Mouse (Mus musculus): ENCODE measurements around the gene Ube2d1. TPM values are rescaled to one million over a fixed set of nuclear protein-coding genes. Genes with fewer than 3 reads are reported as not detected.
A peak's percentile ranks its signal among the peaks of the same experiment; 100 is the strongest.

Gene Ube2d1
- polyA plus RNA-seq, 1 experiment: 96.7 TPM

DNA sequence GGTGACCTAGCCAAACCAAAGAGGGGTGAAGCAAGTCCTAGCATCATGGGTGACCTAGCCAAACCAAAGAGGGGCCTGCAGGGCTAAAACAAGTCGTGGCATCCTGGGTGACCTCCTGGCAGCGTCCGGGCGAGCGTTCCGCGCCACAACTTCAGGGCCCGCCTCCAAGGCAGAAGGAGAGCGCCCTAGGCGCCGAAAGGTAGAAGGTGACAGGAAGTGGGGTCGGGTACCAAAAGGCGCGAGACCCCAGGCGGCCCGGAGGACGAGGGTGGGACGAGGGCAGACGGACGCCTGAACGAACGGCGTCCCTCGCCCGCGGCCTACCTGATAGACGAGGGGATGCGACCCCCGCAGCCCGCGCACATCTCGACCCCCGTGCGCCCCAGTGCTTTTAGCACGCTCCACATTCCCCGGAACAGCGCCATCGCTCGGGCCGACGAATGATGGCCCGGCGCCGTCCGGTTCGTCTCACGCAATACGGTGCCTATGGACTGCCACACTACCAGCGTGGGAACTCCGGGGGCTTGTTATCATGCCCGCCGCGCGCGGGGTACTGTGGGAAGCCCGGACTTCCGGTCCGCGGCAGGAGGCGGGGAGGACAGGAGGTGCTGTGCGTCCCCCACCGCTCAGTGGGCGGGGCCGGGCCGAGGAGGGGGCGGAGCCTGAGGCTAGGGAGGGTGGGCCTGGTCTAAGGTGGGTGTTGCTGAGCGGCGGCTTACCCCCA, 47.4 kb downstream of the Ube2d1 start:
- peak; percentile 88 to 94 for DNase-seq (ENCODE audit: extremely low spot score in 1 of 2, low spot score in 1 of 2)

DNA sequence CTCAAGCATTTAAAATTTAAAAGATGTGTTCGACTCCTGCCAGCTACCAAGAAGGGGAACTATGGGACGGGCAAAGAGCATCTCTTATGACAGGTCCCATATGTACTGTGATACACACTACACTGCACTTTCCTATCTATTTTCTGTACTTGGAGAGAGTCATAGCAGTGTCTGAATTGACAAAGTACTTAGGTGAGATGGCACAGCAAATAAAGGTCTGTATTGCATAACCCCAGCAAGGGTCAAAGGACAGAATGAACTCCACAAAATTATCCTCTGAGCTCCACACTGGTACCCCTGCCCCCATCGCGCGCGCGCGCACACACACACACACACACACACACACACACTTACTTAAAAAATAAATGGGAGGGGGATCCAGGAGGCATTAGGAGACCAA, 51.0 kb downstream of the Ube2d1 start:
- DNase-seq (ENCODE audit: extremely low spot score in 1 of 2, low spot score in 1 of 2): no peak

DNA sequence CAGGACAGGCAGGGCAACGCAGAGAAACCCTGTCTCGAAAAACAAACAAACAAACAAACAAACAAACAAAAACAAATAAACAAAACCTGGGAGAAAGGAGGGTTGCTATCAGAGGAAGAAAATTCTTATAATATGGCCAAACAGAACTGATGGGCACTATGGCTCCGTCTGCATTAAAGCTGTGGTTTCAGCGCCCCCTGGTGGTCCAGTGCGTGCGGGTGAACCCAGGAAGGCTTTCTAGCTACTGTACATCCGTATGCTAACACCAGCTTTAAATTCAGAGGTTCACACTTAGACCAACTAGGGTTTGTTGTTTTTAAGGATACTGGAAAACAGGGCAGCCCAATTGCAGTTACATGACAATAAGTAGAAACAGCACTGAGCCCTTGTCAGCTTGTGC, 59.2 kb downstream of the Ube2d1 start:
- peak; percentile 46 to 93 for DNase-seq (ENCODE audit: extremely low spot score in 1 of 2, low spot score in 1 of 2)

DNA sequence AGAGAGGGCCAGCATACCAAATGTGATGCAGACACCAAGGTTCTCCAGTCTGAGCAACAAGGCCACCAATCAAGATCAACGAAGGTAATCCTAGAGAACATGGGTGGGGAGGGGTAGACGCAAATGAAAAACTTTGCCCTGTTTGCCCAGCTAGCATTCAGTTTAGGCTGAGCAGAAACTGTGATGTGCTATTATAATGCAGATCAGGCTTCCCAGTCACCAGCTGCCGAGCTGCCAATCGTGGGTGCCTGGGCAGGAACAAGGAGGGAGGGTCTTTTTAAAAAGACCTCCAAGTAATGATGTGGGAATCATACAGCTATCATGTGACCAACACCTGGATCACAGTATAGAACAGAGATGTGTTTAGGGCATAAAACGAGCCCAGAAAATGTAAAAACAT, 62.0 kb downstream of the Ube2d1 start:
- DNase-seq (ENCODE audit: extremely low spot score in 1 of 2, low spot score in 1 of 2): no peak

DNA sequence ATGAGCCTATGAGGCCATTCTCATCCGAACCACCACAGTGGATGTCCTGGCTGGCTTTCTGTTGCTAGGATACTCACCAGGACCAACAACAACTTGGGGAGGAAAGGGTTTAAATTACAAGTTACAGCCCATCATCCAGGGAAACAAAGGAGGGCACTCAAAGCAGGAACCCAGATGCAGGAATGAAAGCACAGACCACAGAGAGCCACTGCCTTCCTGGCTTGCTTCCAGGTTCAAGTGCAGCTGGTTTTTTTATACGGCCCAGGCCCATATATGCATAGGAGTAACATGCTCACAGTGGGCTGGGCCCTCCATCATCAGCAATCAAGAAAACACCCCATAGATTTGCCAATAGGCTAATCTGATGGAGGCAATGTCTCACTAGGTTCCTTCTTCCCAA, 62.4 kb downstream of the Ube2d1 start:
- no peak for DNase-seq (ENCODE audit: extremely low spot score in 1 of 2, low spot score in 1 of 2)

DNA sequence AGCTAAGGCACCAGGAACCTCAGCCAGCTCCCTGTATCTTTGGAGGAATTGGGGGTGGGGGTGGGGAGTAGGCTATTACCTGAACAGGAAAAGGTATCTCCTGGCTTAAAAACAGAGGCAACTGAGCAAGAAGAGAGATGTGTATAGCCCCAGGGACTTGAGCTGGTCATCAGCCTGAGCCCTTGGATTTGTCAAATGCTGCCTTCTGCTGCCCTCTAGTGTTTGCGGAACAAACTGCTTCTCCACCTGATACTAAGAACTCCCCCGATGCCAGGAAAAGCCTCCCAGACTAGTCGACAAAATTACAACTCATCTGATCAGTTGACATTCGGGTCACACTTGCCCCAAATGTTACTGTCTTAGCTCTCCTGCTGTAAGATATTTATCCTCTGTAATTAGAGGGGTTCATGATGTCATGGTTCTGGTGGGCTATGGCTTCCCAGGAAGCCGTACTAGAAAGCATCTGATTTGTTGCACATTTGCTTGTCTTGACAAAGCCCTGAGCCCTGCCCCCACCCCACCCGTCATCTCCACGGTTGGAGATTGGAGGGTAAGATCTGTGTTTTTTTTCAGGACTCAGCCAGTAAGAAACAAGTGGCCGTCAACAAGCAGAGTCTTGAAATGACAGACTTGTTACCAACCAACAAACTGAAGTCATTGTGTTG, 66.7 kb downstream of the Ube2d1 start:
- DNase-seq (ENCODE audit: extremely low spot score in 1 of 2, low spot score in 1 of 2): peak; percentile 66 to 95

DNA sequence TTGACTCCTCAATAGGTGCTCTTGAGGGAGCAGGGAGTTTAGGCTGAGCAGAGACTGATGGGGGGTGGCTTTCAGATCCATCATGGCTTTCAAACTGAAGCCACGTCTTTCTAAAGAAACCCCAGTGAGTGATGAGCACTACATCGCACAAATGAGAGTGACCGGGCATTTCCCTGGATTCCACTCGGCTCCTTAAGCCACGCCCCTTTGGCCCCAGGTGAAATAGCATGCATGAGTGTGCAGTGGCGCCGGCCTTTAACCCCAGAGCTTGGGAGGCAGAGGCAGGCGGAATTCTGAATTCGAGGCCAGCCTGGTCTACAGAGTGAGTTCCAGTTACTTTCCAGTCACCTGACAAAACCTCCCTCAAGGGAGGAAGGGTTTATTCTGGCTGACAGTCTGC, 69.1 kb downstream of the Ube2d1 start:
- DNase-seq (ENCODE audit: extremely low spot score in 1 of 2, low spot score in 1 of 2): no peak

Other genes with a start within 250 kb of the Ube2d1 start
- gene Bicc1, start 125.6 kb downstream of the Ube2d1 start, polyA plus RNA-seq (2012; rRNA removed): 3.5 and 4.7 TPM in 2 replicates
- gene Tfam, start 47.0 kb downstream of the Ube2d1 start, polyA plus RNA-seq (2012; rRNA removed): 24.5 and 25.2 TPM in 2 replicates
- 167 and 178 TPM in 2 replicates for gene Cisd1, start 59.7 kb upstream of the Ube2d1 start, polyA plus RNA-seq (2012; rRNA removed)
- gene Ipmk, start 62.5 kb upstream of the Ube2d1 start, polyA plus RNA-seq (2012; rRNA removed): 16.3 and 18.5 TPM in 2 replicates